Mouse (Mus musculus): ENCODE results near the gene Arhgap30. TPM values are rescaled to one million over a fixed set of nuclear protein-coding genes. Genes with fewer than 3 reads are reported as not detected.
A peak's percentile ranks its signal among the peaks of the same experiment; 100 is the strongest.

Arhgap30 gene
- 0.69 and 0.81 TPM in 2 replicates for total RNA-seq (2014; rRNA removed)
- 0.53 and 0.65 TPM in 2 replicates for polyA plus RNA-seq (2015; fragmentation: Nextera tagmentation; extraction: Ambion mirVana)

DNA sequence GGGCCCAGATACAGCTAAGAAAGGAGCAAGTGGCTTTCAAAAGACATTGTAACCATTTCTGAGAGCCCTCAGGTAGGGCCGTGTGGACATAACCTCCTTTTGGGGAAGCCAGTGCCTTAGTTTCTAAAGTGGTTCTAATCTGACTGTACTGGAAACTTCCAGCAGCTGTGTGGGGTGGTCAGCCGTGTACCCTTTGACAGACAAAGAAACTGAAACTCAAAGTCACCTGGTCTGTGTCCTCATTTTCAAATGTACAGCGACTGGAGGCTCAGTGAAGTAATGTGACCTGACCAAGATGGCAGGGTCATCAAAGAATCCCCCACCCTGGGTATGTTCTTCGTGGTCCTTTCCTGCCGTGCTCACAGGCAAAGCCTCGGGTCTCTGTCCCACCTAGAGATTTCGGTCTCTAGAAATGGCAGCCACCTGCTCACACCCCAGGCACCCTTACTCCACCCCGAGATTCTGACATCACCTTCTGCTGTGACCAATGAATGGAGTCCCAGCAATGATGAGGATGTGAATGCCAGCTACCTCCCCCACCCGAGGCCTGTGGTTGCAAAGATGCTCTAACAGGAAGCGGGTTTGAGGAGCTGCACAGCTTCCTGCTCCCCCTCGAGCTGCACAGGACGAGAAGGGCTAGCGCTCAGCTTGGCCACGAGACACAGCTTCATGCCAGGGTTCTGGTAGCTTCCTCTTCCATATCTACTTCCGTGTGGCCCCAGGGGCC is at the start of gene Arhgap30:
Gene Arhgap30 (plus strand): TSS at position 579 of the 727 bp plus-strand sequence.
- Histone ChIP-seq H3K4me1 (ENCODE audit: insufficient read depth) (no peaks in the 10 kb centered on the region), H3K27me3 (ENCODE audit: insufficient read depth, low read length) (no peaks in the 10 kb centered on the region), H3K4me3 (ENCODE audit: low read depth, low read length) (no peak within 1 kb of the TSS), H3K9ac (no peak within 1 kb of the TSS), H3K27ac (ENCODE audit: low read depth, low read length) (no peak within 1 kb of the TSS), H3K9me3 (ENCODE audit: low read length) (no peaks in the 10 kb centered on the region), H3K4me2 (ENCODE audit: low read depth) (no peak within 1 kb of the TSS), H3K36me3 (ENCODE audit: insufficient read depth) (no peaks in the 10 kb centered on the region)
- ATAC-seq (no peak), DNase-seq (no peak)
- WGBS: 84% methylated on average over 15 of the region's 15 CpGs
- TF ChIP-seq CTCF (IDR thresholded peaks at IDR 0.05; ENCODE audit: low read depth): no peak

DNA sequence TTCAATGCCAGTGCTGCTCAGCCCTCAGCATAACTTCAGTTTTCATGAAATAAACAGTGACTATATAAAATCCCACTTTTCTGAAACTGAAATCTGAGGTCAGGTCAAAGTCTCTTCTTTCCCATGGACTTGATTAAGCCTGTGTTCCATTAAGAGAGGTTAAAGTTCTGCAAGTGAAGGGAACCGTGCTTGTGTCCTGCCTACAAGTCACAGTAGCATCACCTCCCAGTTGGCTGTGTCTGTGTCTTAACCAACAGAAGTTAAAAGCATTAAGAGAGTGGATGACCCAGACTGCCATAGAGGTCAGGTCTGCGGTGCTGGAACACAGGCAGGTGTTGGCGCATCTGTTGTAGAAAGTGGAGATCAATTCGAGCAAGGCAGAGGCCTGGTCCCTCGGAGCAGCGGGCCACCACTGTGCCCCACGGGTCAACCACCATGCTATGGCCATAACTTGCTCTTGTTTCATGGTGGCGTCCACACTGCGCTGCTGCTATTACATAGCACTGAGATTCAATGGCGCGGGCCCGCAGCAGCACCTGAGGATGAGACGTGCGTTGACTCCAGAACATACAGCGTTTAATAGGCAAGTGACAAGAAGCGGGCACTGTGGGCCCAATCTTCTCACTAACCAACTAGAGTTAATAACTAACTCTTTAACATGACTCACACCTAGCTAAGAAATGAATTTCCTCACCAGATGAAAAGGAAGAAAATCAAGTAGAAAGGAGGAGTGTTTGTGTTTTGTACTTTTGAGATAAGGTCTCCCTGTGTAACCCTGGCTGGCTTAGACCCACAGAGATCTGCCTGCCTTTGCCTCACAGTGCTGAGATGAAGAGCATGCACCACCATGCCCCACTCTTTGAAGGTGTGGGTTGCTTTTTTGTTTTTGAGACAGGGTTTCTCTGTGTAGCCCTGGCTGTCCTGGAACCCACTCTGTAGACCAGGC is 46.2 kb upstream of the Arhgap30 start:
- Histone ChIP-seq H3K4me2 (ENCODE audit: low read depth) (no peak overlapping the region), H3K36me3 (ENCODE audit: insufficient read depth) (peaks cover 57% of the 10 kb centered on the region), H3K9me3 (ENCODE audit: low read length) (peaks cover 7% of the 10 kb centered on the region; the same call in 1 of the 2 replicates), H3K27me3 (ENCODE audit: insufficient read depth, low read length) (no peaks in the 10 kb centered on the region), H3K27ac (ENCODE audit: low read depth, low read length) (no peak overlapping the region), H3K9ac (no peak overlapping the region), H3K4me1 (ENCODE audit: insufficient read depth) (peaks cover 16% of the 10 kb centered on the region), H3K4me3 (ENCODE audit: low read depth, low read length) (no peak overlapping the region)
- DNase-seq (no peak), ATAC-seq (no peak)
- no peak for TF ChIP-seq CTCF (IDR thresholded peaks at IDR 0.05; ENCODE audit: low read depth)
- WGBS: 93% methylated on average over 16 of the region's 16 CpGs

DNA sequence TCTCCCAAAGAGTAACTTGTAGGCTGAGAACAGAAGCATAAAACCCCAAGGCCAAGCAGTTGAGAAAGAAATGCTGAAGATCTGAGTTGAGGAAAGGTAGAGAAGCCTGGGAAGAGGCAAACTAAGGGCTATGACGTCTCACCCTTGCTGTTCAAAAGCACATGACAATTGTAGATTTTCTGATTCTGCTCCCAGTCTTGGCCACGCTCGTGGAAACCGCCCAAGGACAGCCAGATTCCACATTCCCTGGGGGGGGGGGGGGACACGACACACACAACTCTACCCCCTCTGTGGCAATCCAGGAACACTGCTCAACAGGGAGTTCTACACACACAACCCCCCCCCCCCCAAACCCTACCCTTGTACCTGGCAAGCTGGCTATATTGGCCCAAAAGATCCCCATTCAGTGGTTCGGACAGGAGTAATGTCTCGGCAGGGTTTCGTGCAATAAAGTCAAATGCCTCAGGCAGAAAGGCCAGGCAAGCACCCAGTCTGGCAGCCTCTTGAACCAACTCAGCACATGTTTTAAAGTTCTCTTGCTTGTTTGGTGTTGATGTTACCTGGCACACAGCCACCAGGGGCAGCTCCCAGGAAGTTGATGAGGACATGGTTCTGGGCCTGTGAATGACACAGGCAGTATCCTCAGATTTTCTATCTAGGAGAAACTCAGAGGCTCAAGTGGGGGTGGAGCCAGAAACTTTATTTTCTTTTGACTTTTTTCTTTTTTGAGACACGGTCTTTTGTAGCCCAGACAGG is 44.7 kb upstream of the Arhgap30 start:
- Histone ChIP-seq H3K27me3 (ENCODE audit: insufficient read depth, low read length) (no peaks in the 10 kb centered on the region), H3K4me2 (ENCODE audit: low read depth) (no peak overlapping the region), H3K4me3 (ENCODE audit: low read depth, low read length) (no peak overlapping the region), H3K4me1 (ENCODE audit: insufficient read depth) (peaks cover 16% of the 10 kb centered on the region), H3K9ac (no peak overlapping the region), H3K27ac (ENCODE audit: low read depth, low read length) (no peak overlapping the region), H3K9me3 (ENCODE audit: low read length) (peaks cover 7% of the 10 kb centered on the region; the same call in 1 of the 2 replicates), H3K36me3 (ENCODE audit: insufficient read depth) (peaks cover 46% of the 10 kb centered on the region)
- no peak for DNase-seq
- no peak for ATAC-seq
- no peak; the same call in 1 of the 2 replicates for TF ChIP-seq CTCF (IDR thresholded peaks at IDR 0.05; ENCODE audit: low read depth)
- 79% methylated on average over 9 of the region's 9 CpGs for WGBS

DNA sequence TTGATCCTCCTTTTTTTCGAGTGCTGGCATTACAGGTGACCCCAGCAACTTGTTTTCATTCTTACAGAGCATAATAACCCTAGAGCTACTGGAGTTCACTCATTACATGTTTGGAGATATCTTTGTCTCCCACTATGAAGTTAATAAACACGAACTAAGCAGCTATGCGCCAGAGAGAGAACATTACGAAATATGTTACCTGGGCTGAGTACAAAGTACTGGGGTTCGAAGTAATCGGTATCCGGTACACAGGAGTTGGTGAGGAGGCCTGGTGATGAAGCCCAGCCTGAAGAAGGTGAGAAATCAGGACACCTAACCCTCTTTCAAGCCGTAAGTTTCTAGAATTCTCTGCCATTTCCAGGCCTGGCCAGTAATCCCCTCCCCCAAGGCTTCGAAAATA is 44.0 kb upstream of the Arhgap30 start:
- Histone ChIP-seq H3K4me1 (ENCODE audit: insufficient read depth) (peaks cover 16% of the 10 kb centered on the region), H3K4me2 (ENCODE audit: low read depth) (peak overlapping the region; percentile 68), H3K36me3 (ENCODE audit: insufficient read depth) (peaks cover 40% of the 10 kb centered on the region), H3K9ac (peak overlapping the region; percentile 77), H3K9me3 (ENCODE audit: low read length) (peaks cover 7% of the 10 kb centered on the region; the same call in 1 of the 2 replicates), H3K27me3 (ENCODE audit: insufficient read depth, low read length) (no peaks in the 10 kb centered on the region), H3K27ac (ENCODE audit: low read depth, low read length) (no peak overlapping the region), H3K4me3 (ENCODE audit: low read depth, low read length) (peak overlapping the region; percentile 93)
- ATAC-seq (no peak), DNase-seq (no peak)
- no peak for TF ChIP-seq CTCF (IDR thresholded peaks at IDR 0.05; ENCODE audit: low read depth)
- WGBS: 77% methylated on average over 9 of the region's 9 CpGs

DNA sequence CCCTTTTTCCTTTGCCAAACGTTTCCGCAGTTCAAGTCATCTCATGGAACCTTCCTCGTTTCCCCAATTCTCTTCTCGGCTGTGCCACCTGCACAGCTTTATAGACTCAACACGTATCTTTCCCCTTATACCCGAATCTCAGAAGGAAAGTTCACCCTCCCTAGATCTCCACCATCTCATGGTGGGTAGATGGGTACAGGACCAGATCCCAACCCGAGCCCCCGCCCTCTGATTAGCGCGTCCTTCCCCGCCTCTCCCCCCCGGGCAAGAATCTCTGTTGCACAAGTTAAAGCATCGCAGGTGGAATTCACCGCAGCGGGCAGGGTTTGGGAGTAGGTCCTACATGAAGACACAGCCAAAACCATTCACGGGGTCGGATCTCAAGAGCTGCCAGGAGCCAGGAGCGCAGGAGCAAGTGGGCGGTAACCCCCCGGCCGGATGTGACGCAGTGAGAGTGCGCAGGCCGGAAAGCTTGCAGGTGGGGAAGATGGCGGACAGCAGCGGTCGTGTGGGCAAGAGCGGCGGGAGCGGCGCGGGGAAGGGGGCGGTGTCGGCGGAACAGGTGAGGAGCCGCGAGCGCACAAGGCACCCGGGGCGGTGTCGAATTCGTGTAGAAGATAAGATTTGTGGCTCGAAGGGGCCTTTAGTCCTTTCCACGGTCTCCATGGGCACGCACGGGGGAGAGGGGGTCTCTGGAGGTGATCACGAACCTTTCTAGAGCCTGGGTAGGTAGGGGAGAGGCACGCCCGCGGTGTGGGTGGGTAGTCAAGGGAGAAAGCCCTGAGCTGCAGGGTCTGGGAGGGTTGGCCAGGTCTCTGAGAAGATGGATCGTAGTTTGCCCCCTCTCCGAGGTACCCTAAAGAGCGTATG is 43.3 kb upstream of the Arhgap30 start, which contains the start of the genes Nit1 and Pfdn2:
Gene Nit1 (minus strand): TSS at position 422 of the 870 bp plus-strand sequence.
Gene Pfdn2 (plus strand): TSS at position 446 of the 870 bp plus-strand sequence.
- DNase-seq (peak; percentile 94), ATAC-seq (peak; percentile 98)
- peaks cover 33% of the 10 kb centered on the region for H3K36me3 ChIP-seq (ENCODE audit: insufficient read depth)
- H3K9me3 ChIP-seq (ENCODE audit: low read length): peaks cover 7% of the 10 kb centered on the region; the same call in 1 of the 2 replicates
- H3K9ac ChIP-seq: peak within 1 kb of the TSS; percentile 77
- 1% methylated on average over 52 of the region's 53 CpGs for WGBS
- peaks cover 16% of the 10 kb centered on the region for H3K4me1 ChIP-seq (ENCODE audit: insufficient read depth)
- no peaks in the 10 kb centered on the region for H3K27me3 ChIP-seq (ENCODE audit: insufficient read depth, low read length)
- peak within 1 kb of the TSS; percentile 68 for H3K4me2 ChIP-seq (ENCODE audit: low read depth)
- TF ChIP-seq CTCF (IDR thresholded peaks at IDR 0.05; ENCODE audit: low read depth): no peak
- peak within 1 kb of the TSS; percentile 69 for H3K27ac ChIP-seq (ENCODE audit: low read depth, low read length)
- H3K4me3 ChIP-seq (ENCODE audit: low read depth, low read length): peak within 1 kb of the TSS; percentile 93
